Mouse (Mus musculus): Measurements from ENCODE around the gene Fkbp9. TPM values are rescaled to one million over a fixed set of nuclear protein-coding genes. Genes with fewer than 3 reads are reported as not detected.

Fkbp9 gene
- not detected for polyA plus RNA-seq (2017; shearing (Covaris generic))

GRCm38 (mm10) chr6:56831697-56832406, at the start of gene Fkbp9:
TSS of gene Fkbp9 (plus strand) at chr6:56832059.
- ATAC-seq = no peak

GRCm38 (mm10) chr6:56783561-56784272, 48.1 kb upstream of the Fkbp9 start:
- no peak for ATAC-seq

DNA sequence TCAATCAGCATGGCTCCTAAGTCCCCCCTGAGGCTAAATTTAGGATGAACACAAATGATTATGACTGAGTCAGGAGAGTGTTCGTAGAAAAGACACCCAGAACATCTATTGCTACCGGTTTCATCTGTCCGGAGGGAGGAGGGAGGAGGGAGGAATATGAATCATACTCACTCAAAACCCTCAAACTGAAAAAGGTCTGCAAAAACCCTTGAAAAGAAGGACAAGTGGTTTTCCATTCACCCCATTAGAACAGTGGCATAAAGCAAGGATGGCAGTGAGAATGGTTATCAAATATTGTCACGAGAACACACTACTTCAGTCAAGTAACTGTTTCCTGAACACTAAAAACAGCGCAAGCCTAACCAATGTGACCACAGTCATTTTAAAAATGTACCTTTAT, 46.8 kb upstream of the Fkbp9 start:
- no peak for ATAC-seq

GRCm38 (mm10) chr6:56787668-56788067, 44.2 kb upstream of the Fkbp9 start:
- ATAC-seq = no peak

DNA sequence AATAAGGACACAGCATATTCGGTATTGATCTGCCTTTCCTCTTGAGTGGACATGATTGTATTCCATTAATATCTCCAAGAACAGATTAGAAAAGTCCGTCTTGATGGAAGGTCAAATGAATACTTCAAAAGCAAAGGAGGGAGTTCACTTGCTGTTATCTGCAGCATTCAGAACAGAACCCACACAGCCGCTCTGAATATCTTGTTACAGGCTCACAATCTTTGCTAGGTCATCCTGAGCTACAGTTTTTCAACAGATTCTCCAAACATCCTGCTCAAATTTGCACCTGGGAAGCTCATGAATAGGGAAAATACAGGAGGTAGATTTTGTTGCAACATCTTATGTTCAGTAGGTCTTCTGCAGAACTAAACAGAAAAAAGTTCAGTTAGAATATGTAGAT, 42.5 kb upstream of the Fkbp9 start:
- ATAC-seq = no peak

DNA sequence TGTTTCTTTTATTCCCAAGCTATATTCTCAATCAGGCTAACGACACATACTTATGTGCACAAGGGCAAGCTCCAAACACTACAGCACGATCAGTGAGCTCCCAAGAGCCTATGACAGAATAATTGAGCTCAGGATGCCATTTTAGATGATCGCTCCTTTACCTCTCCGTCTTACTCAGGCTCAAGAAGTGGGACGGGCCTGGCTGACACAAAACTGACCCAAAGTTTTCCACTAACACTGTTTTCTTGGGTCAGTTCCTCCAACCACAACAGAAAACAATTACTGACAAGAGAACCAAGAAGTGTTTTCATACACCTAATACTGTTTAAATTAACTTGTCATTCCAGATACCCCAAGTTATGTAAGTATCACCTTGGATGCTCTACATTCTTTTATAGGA, 37.0 kb upstream of the Fkbp9 start:
- ATAC-seq = no peak

DNA sequence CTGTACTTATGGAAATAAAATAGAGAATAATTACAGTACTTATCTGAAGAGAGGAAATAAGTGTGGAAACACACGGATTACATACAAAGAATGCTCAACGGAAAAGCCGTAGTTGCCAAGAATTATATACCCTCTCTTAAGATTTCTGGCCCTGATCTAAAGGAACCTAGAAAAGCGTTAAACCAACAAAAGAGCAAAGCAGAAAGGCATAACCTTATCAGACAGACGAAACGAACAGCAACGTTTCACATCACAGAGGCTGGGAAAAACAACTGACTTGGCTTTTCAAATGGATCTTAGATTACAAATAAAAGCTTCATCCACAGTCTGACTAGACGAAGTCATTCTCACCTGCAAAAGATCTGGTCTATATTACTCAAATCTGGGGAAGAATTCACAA, 35.6 kb upstream of the Fkbp9 start:
- no peak for ATAC-seq

DNA sequence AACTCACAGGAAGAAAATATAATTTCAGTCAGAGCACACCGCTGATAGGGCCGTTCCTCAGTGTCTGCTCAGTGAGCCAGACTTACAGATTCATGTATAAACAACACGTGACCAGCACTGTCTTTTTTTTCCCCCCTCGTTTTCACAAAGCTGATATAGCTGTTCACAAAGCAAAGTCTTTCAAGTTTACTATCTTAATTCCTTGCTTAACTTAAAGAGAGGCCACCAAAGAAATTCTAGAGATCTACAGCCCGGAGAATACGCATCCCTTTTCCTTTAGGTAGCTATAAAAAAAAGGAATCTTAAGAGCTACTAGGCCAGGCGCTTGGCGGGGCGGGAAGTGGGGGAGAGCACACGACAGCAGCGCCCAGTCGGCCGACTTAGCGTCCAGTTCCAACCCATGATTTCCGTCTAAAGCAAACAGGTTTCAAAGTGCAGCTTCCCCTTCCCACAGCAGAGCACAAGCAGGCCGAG, 35.2 kb upstream of the Fkbp9 start:
- ATAC-seq = peak; percentile 44

DNA sequence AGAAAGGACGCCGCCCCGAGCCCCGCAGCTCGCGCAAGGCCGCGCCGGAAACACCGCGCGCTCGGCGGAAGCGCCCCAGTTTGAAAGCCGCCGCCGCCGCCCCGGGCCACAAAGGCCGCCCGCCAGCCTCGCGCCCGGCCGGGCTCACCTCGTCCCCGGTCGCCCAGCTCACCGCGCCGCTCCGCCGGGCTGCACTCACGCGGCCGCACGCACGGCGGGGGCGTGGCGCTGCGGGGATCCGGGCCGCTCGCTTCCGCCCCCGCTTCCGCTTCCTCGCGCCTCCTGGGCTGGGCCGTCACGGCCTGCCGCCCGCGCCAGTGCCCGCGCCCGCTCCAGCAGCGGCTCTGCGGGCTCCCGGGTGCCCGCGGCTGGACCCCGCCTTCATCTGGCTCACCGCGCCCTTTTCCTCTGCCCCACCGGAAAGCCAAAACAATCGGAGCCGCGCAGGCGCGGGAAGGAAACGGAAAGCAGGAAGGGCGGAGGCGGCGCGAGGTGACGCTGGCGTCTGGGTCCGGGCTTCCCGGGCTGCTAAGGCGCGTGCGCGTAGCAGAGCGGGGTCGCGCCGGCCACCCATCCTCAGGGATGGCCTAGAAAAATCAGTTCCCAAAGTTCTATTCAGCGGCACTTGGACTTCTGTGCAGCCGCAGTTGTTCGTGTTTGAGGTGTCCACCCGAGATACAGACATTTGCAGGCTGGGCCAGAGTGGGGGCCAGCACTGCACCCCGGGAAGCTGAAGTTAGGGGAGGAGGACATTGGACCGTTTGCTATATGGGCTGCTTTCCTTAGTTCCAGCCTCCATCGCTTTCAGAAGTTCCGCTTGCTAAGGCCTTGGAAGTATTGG, 34.3 kb upstream of the Fkbp9 start, which contains the start of gene Kbtbd2:
Gene Kbtbd2 (minus strand): TSS at position 503 of the 841 bp plus-strand sequence.
- peak; percentile 80 for ATAC-seq

GRCm38 (mm10) chr6:56798152-56798465, 33.8 kb upstream of the Fkbp9 start:
- ATAC-seq = peak; percentile 20

GRCm38 (mm10) chr6:56805026-56805425, 26.8 kb upstream of the Fkbp9 start:
- no peak for ATAC-seq

GRCm38 (mm10) chr6:56806195-56806594, 25.7 kb upstream of the Fkbp9 start:
- ATAC-seq = no peak

DNA sequence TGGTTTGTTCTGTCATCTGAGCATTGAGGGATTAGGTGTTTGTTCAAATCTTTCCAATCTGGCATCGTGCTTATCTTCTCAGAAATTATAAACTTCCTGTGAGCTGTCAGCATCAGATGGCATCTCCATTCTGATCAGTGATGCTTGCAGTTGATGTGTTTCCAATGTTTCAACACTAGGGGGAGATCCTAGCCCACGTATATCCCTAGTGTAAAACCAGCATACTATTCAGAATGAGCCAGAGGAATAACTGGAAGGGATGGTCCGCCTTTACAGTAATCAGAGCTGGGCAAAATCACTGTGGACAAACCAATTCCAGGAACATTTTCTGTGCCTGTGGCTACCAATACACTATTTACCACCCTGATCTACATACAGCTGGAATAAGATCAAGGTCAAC, 23.2 kb upstream of the Fkbp9 start:
- ATAC-seq = peak; percentile 97

- no peak for ATAC-seq
These were observed 18.5 kb upstream of the Fkbp9 start for GRCm38 (mm10) chr6:56813332-56813731.

- no peak for ATAC-seq
These were observed 13.3 kb upstream of the Fkbp9 start for GRCm38 (mm10) chr6:56818436-56819123.

- ATAC-seq = no peak
These were observed 12.8 kb upstream of the Fkbp9 start for GRCm38 (mm10) chr6:56819124-56819487.

- no peak for ATAC-seq
These were observed 6.2 kb upstream of the Fkbp9 start for GRCm38 (mm10) chr6:56825657-56826056.

- no peak for ATAC-seq
These were observed 543 bp downstream of the Fkbp9 start for GRCm38 (mm10) chr6:56832407-56832796.

DNA sequence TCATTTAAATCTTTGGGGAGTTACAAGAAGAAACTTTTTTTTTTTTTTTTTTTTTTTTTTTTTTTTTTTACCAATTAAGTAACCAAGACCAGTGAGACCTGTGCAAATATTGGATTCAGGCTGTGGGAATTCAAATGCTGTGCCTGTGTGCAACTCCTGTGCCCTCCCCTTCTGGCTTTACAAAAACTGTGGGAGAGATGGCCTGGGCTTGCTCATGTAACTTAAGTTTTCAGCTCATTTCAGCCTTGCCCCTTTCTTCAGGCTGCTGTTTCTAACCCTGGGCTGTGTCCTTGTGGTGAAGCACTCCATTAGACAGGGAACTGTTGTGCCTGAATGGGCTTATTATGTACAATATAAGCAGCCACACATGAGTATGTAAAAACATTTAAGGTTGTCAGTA, 971 bp downstream of the Fkbp9 start:
- ATAC-seq = no peak

- no peak for ATAC-seq
These were observed 2.9 kb downstream of the Fkbp9 start for GRCm38 (mm10) chr6:56834769-56835168.

GRCm38 (mm10) chr6:56835532-56835931, 3.7 kb downstream of the Fkbp9 start:
- no peak for ATAC-seq

- no peak for ATAC-seq
These were observed 5.3 kb downstream of the Fkbp9 start for GRCm38 (mm10) chr6:56837166-56837565.

- no peak for ATAC-seq
These were observed 5.8 kb downstream of the Fkbp9 start for GRCm38 (mm10) chr6:56837621-56838020.
